Mouse (Mus musculus): ENCODE measurements around the gene Elmo1.

GRCm38 (mm10) chr13:20125845-20126244, 35.4 kb downstream of the Elmo1 start:
- TF ChIP-seq USF1 (IDR thresholded peaks at IDR 0.05; ENCODE audit: low read depth, low read length), result no peak; the same call in 1 of the 2 replicates
- no peak for TF ChIP-seq CTCF (conservative IDR thresholded peaks at IDR 0.05 in 1 of 2, IDR thresholded peaks at IDR 0.05 in 1 of 2; ENCODE audit: low read depth in 2 of 2, low read length in 2 of 2)
- no peak for TF ChIP-seq EP300 (IDR thresholded peaks at IDR 0.05; ENCODE audit: low read length)
- TF ChIP-seq TCF12 (IDR thresholded peaks at IDR 0.05; ENCODE audit: low read depth, low read length), result no peak; the same call in 1 of the 2 replicates
- TF ChIP-seq MYC (IDR thresholded peaks at IDR 0.05; ENCODE audit: low read depth, low read length), result peak; percentile 98
- peak; percentile 99 for TF ChIP-seq MAX (IDR thresholded peaks at IDR 0.05; ENCODE audit: low read length)
- TF ChIP-seq POLR2AphosphoS2 (IDR thresholded peaks at IDR 0.05; ENCODE audit: low read depth, low read length), result no peak
- TF ChIP-seq POLR2A (IDR thresholded peaks at IDR 0.05; ENCODE audit: low read depth, low read length), result peak; percentile 49
- TF ChIP-seq CHD1 (IDR thresholded peaks at IDR 0.05; ENCODE audit: low read depth, low read length), result 0 out of 2 replicates have a peak, but pooled peaks have one; percentile 65
- peak; percentile 20; the same call in 1 of the 2 replicates for TF ChIP-seq HCFC1 (IDR thresholded peaks at IDR 0.05; ENCODE audit: low read depth, low read length)
